Mouse (Mus musculus): ENCODE measurements around the gene Fchsd2.

Fchsd2 gene

GRCm38 (mm10) chr7:101291211-101291610 lies 198.5 kb downstream of the Fchsd2 start:
- H3K36me3 ChIP-seq (ENCODE audit: control insufficient read depth, insufficient read depth, low read length, poor library complexity, severe bottlenecking), result peaks cover 23% of the 10 kb centered on the region
- H3K27me3 ChIP-seq (ENCODE audit: control insufficient read depth, insufficient read depth, low read length, poor library complexity, severe bottlenecking), result no peaks in the 10 kb centered on the region
- no peak for DNase-seq (ENCODE audit: low read depth, low spot score)

GRCm38 (mm10) chr7:101291641-101292040 lies 199.0 kb downstream of the Fchsd2 start:
- DNase-seq (ENCODE audit: low read depth, low spot score), result no peak
- Histone ChIP-seq H3K27me3 (ENCODE audit: control insufficient read depth, insufficient read depth, low read length, poor library complexity, severe bottlenecking) (no peaks in the 10 kb centered on the region), H3K36me3 (ENCODE audit: control insufficient read depth, insufficient read depth, low read length, poor library complexity, severe bottlenecking) (peaks cover 21% of the 10 kb centered on the region)

GRCm38 (mm10) chr7:101292086-101292485 lies 199.4 kb downstream of the Fchsd2 start:
- no peaks in the 10 kb centered on the region for H3K27me3 ChIP-seq (ENCODE audit: control insufficient read depth, insufficient read depth, low read length, poor library complexity, severe bottlenecking)
- peaks cover 21% of the 10 kb centered on the region for H3K36me3 ChIP-seq (ENCODE audit: control insufficient read depth, insufficient read depth, low read length, poor library complexity, severe bottlenecking)
- no peak for DNase-seq (ENCODE audit: low read depth, low spot score)

- peak; percentile 35 for DNase-seq (ENCODE audit: low read depth, low spot score)
- Histone ChIP-seq H3K27me3 (ENCODE audit: control insufficient read depth, insufficient read depth, low read length, poor library complexity, severe bottlenecking) (no peaks in the 10 kb centered on the region), H3K36me3 (ENCODE audit: control insufficient read depth, insufficient read depth, low read length, poor library complexity, severe bottlenecking) (peaks cover 21% of the 10 kb centered on the region)
Observed at GRCm38 (mm10) chr7:101292696-101293095, 200.0 kb downstream of the Fchsd2 start.

- peaks cover 21% of the 10 kb centered on the region for H3K36me3 ChIP-seq (ENCODE audit: control insufficient read depth, insufficient read depth, low read length, poor library complexity, severe bottlenecking)
- no peak for DNase-seq (ENCODE audit: low read depth, low spot score)
- no peaks in the 10 kb centered on the region for H3K27me3 ChIP-seq (ENCODE audit: control insufficient read depth, insufficient read depth, low read length, poor library complexity, severe bottlenecking)
Observed at GRCm38 (mm10) chr7:101293138-101293537, 200.5 kb downstream of the Fchsd2 start.

- H3K36me3 ChIP-seq (ENCODE audit: control insufficient read depth, insufficient read depth, low read length, poor library complexity, severe bottlenecking), result peaks cover 20% of the 10 kb centered on the region
- H3K27me3 ChIP-seq (ENCODE audit: control insufficient read depth, insufficient read depth, low read length, poor library complexity, severe bottlenecking), result no peaks in the 10 kb centered on the region
Observed at GRCm38 (mm10) chr7:101293611-101294010, 200.9 kb downstream of the Fchsd2 start.

GRCm38 (mm10) chr7:101295438-101295837 lies 202.8 kb downstream of the Fchsd2 start:
- peaks cover 15% of the 10 kb centered on the region for H3K36me3 ChIP-seq (ENCODE audit: control insufficient read depth, insufficient read depth, low read length, poor library complexity, severe bottlenecking)
- DNase-seq (ENCODE audit: low read depth, low spot score), result no peak
- no peaks in the 10 kb centered on the region for H3K27me3 ChIP-seq (ENCODE audit: control insufficient read depth, insufficient read depth, low read length, poor library complexity, severe bottlenecking)

More at GRCm38 (mm10) chr7:101293611-101294010, 200.9 kb downstream of the Fchsd2 start:
- no peak for DNase-seq (ENCODE audit: low read depth, low spot score)

GRCm38 (mm10) chr7:101296252-101297022 lies 203.8 kb downstream of the Fchsd2 start:
- DNase-seq (ENCODE audit: low read depth, low spot score), result peak; percentile 45
- Histone ChIP-seq H3K36me3 (ENCODE audit: control insufficient read depth, insufficient read depth, low read length, poor library complexity, severe bottlenecking) (peaks cover 13% of the 10 kb centered on the region), H3K27me3 (ENCODE audit: control insufficient read depth, insufficient read depth, low read length, poor library complexity, severe bottlenecking) (no peaks in the 10 kb centered on the region)

GRCm38 (mm10) chr7:101297023-101297405 lies 204.4 kb downstream of the Fchsd2 start:
- H3K36me3 ChIP-seq (ENCODE audit: control insufficient read depth, insufficient read depth, low read length, poor library complexity, severe bottlenecking), result peaks cover 12% of the 10 kb centered on the region
- no peak for DNase-seq (ENCODE audit: low read depth, low spot score)

GRCm38 (mm10) chr7:101298375-101298774 lies 205.7 kb downstream of the Fchsd2 start:
- Histone ChIP-seq H3K36me3 (ENCODE audit: control insufficient read depth, insufficient read depth, low read length, poor library complexity, severe bottlenecking) (peaks cover 10% of the 10 kb centered on the region), H3K27me3 (ENCODE audit: control insufficient read depth, insufficient read depth, low read length, poor library complexity, severe bottlenecking) (no peaks in the 10 kb centered on the region)
- no peak for DNase-seq (ENCODE audit: low read depth, low spot score)

More at GRCm38 (mm10) chr7:101297023-101297405, 204.4 kb downstream of the Fchsd2 start:
- no peaks in the 10 kb centered on the region for H3K27me3 ChIP-seq (ENCODE audit: control insufficient read depth, insufficient read depth, low read length, poor library complexity, severe bottlenecking)

- Histone ChIP-seq H3K36me3 (ENCODE audit: control insufficient read depth, insufficient read depth, low read length, poor library complexity, severe bottlenecking) (peaks cover 7% of the 10 kb centered on the region), H3K27me3 (ENCODE audit: control insufficient read depth, insufficient read depth, low read length, poor library complexity, severe bottlenecking) (no peaks in the 10 kb centered on the region)
- DNase-seq (ENCODE audit: low read depth, low spot score), result peak; percentile 62
Observed at GRCm38 (mm10) chr7:101301361-101301880, 208.8 kb downstream of the Fchsd2 start.

- H3K27me3 ChIP-seq (ENCODE audit: control insufficient read depth, insufficient read depth, low read length, poor library complexity, severe bottlenecking), result no peaks in the 10 kb centered on the region
- peaks cover 3% of the 10 kb centered on the region; the same call in 1 of the 2 replicates for H3K36me3 ChIP-seq (ENCODE audit: control insufficient read depth, insufficient read depth, low read length, poor library complexity, severe bottlenecking)
- DNase-seq (ENCODE audit: low read depth, low spot score), result peak; percentile 98
Observed at GRCm38 (mm10) chr7:101301881-101302456, 209.3 kb downstream of the Fchsd2 start, which contains the start of gene Atg16l2. TSS of gene Atg16l2 (minus strand) at chr7:101302251.

- no peak for DNase-seq (ENCODE audit: low read depth, low spot score)
- H3K36me3 ChIP-seq (ENCODE audit: control insufficient read depth, insufficient read depth, low read length, poor library complexity, severe bottlenecking), result peaks cover 3% of the 10 kb centered on the region; the same call in 1 of the 2 replicates
- no peaks in the 10 kb centered on the region for H3K27me3 ChIP-seq (ENCODE audit: control insufficient read depth, insufficient read depth, low read length, poor library complexity, severe bottlenecking)
Observed at GRCm38 (mm10) chr7:101302691-101303090, 210.0 kb downstream of the Fchsd2 start.

GRCm38 (mm10) chr7:101306841-101307240 lies 214.2 kb downstream of the Fchsd2 start:
- DNase-seq (ENCODE audit: low read depth, low spot score), result no peak
- Histone ChIP-seq H3K27me3 (ENCODE audit: control insufficient read depth, insufficient read depth, low read length, poor library complexity, severe bottlenecking) (no peaks in the 10 kb centered on the region), H3K36me3 (ENCODE audit: control insufficient read depth, insufficient read depth, low read length, poor library complexity, severe bottlenecking) (no peaks in the 10 kb centered on the region)

GRCm38 (mm10) chr7:101309985-101310326 lies 217.3 kb downstream of the Fchsd2 start:
- no peak for DNase-seq (ENCODE audit: low read depth, low spot score)
- H3K36me3 ChIP-seq (ENCODE audit: control insufficient read depth, insufficient read depth, low read length, poor library complexity, severe bottlenecking), result no peaks in the 10 kb centered on the region

More at GRCm38 (mm10) chr7:101309985-101310326, 217.3 kb downstream of the Fchsd2 start:
- H3K27me3 ChIP-seq (ENCODE audit: control insufficient read depth, insufficient read depth, low read length, poor library complexity, severe bottlenecking), result no peaks in the 10 kb centered on the region
